In genomic region chr1:152738793-152739192, GRCm38 (mm10) we compare ENCODE assay signal across 40 mouse cellular contexts. TPM values are rescaled to one million over a fixed set of nuclear protein-coding genes. Genes with fewer than 3 reads are reported as not detected.
DNase-seq lines count a peak whose midpoint lies in the region; ATAC-seq and TF ChIP-seq lines count a peak whose summit lies in the region.
"Had no signal": no experiment of that assay in that cellular context is flagged by ENCODE, and none has a peak within 500 bp of the region (broad histone marks: within the 10 kb centered on the region; RNA-seq: fewer than 3 reads in every experiment).

No protein-coding gene starts in this region.

- TF ChIP-seq CTCF in layer of hippocampus, adult 2 months (conservative IDR thresholded peaks at IDR 0.05), result no peak

- peaks cover 22% of the 10 kb centered on the region for H3K4me1 ChIP-seq in heart, embryonic 10.5 days
- peaks cover 15% of the 10 kb centered on the region for H3K4me1 ChIP-seq in heart, embryonic 15.5 days (replicated peaks)
- H3K4me1 ChIP-seq: liver, embryonic 15.5 days; midbrain, embryonic 10.5 days; midbrain, embryonic 15.5 days had no signal

- no peak overlapping the region for H3K9ac ChIP-seq in heart, embryonic 15.5 days
- H3K9ac ChIP-seq: embryonic facial prominence, embryonic 12.5 days; limb, embryonic 12.5 days; liver, embryonic 15.5 days; lung, embryonic 14.5 days; midbrain, embryonic 15.5 days had no signal

- no peaks in the 10 kb centered on the region for H3K36me3 ChIP-seq in heart, embryonic 10.5 days
- H3K36me3 ChIP-seq in heart, embryonic 15.5 days, result no peaks in the 10 kb centered on the region
- H3K36me3 ChIP-seq: embryonic facial prominence, embryonic 12.5 days; limb, embryonic 12.5 days; liver, embryonic 15.5 days; midbrain, embryonic 10.5 days; midbrain, embryonic 15.5 days had no signal

- intact Hi-C loops in heart, postnatal 25 days (cut with DNase I), result no loop called here

- peak; percentile 70 to 78 for DNase-seq in heart, adult 18-20 months
- DNase-seq in heart, embryonic 10.5 days (ENCODE audit: low spot score), result peak; percentile 85
- peak; percentile 15 for DNase-seq in heart, postnatal 25 days (ENCODE audit: low spot score)
- DNase-seq in cerebellum, postnatal 25 days, result no peak
- no peak for DNase-seq in kidney, postnatal 14 days
- no peak for DNase-seq in urinary bladder, postnatal 10 days (ENCODE audit: low spot score)
- DNase-seq in layer of hippocampus, adult 2 months (ENCODE audit: low spot score in 2 of 2), result no peak
- DNase-seq: adrenal gland, adult 2 months; adrenal gland, postnatal 36 days; cerebellum, adult 18-20 months; cerebellum, postnatal 10 days; gastrocnemius, adult 2 months; kidney, adult 9 months; kidney, postnatal 10 days; lung, embryonic 14.5 days; lung, postnatal 14 days; right cerebral cortex, postnatal 25 days; spleen, adult 18-20 months; thymus, adult 18-20 months; thymus, postnatal 4 days had no signal

- peak overlapping the region; percentile 70; the same call in 1 of the 2 replicates for H3K27ac ChIP-seq in heart, embryonic 10.5 days
- peak overlapping the region; percentile 72 for H3K27ac ChIP-seq in heart, embryonic 15.5 days
- no peak overlapping the region for H3K27ac ChIP-seq in layer of hippocampus, adult 2 months
- H3K27ac ChIP-seq: embryonic facial prominence, embryonic 12.5 days; gastrocnemius, adult 2 months; limb, embryonic 12.5 days; liver, embryonic 15.5 days; midbrain, embryonic 10.5 days; midbrain, embryonic 15.5 days; stomach, postnatal 0 days had no signal

- H3K4me3 ChIP-seq in heart, embryonic 10.5 days, result no peak overlapping the region
- H3K4me3 ChIP-seq in heart, embryonic 15.5 days, result no peak overlapping the region
- H3K4me3 ChIP-seq in layer of hippocampus, adult 2 months, result no peak overlapping the region
- H3K4me3 ChIP-seq: embryonic facial prominence, embryonic 12.5 days; gastrocnemius, adult 2 months; limb, embryonic 12.5 days; liver, embryonic 15.5 days; midbrain, embryonic 10.5 days; midbrain, embryonic 15.5 days had no signal

- ATAC-seq in heart, embryonic 15.5 days (replicated peaks; ENCODE audit: insufficient number of reproducible peaks, insufficient read depth, low FRiP score, low read depth), result peak; percentile 92
- ATAC-seq: forebrain, embryonic 16.5 days; intestine, postnatal 0 days; midbrain, embryonic 15.5 days had no signal

- no peaks in the 10 kb centered on the region for H3K9me3 ChIP-seq in heart, embryonic 10.5 days
- no peaks in the 10 kb centered on the region for H3K9me3 ChIP-seq in heart, embryonic 15.5 days (replicated peaks)
- H3K9me3 ChIP-seq: embryonic facial prominence, embryonic 12.5 days; liver, embryonic 15.5 days; midbrain, embryonic 10.5 days; midbrain, embryonic 15.5 days had no signal

- H3K4me2 ChIP-seq in heart, embryonic 15.5 days, result no peak overlapping the region
- H3K4me2 ChIP-seq: embryonic facial prominence, embryonic 12.5 days; limb, embryonic 12.5 days; liver, embryonic 15.5 days; lung, embryonic 14.5 days; midbrain, embryonic 15.5 days had no signal

- no peaks in the 10 kb centered on the region for H3K27me3 ChIP-seq in heart, embryonic 10.5 days (ENCODE audit: insufficient read depth, poor library complexity, severe bottlenecking)
- no peaks in the 10 kb centered on the region for H3K27me3 ChIP-seq in heart, embryonic 15.5 days
- H3K27me3 ChIP-seq: embryonic facial prominence, embryonic 12.5 days; limb, embryonic 12.5 days; liver, embryonic 15.5 days; midbrain, embryonic 15.5 days had no signal

- 50% methylated on average over 9 of the region's 9 CpGs for WGBS in heart, embryonic 10.5 days
- 39% methylated on average over 9 of the region's 9 CpGs for WGBS in heart, embryonic 15.5 days

RNA-seq across cellular contexts. Expression of gene Apobec4, which starts 11.6 kb away (rescaled TPM):
- not detected for total RNA-seq in heart, adult 18-20 months (2021)
- polyA plus RNA-seq in heart, embryonic 10.5 days (2016; fragmentation: Nextera tagmentation; extraction: Ambion mirVana), result not detected in 2 replicates
- polyA plus RNA-seq in heart, embryonic 15.5 days (2015; fragmentation: Nextera tagmentation; extraction: Ambion mirVana), result not detected in 2 replicates
- total RNA-seq in heart, postnatal 25 days (2021), result not detected
- total RNA-seq in layer of hippocampus, adult 2 months (2021), result not detected
- total RNA-seq: adrenal gland, adult 2 months; adrenal gland, postnatal 36 days; gastrocnemius, adult 2 months; gastrocnemius, postnatal 4 days; layer of hippocampus, postnatal 10 days; left cerebral cortex, adult 18-20 months; left cerebral cortex, postnatal 14 days; liver, adult 2 months; megakaryocyte progenitor cell, adult 5-6 weeks; neutrophil, adult 5-6 weeks had no signal
- polyA plus RNA-seq: adrenal gland, adult 2 months; brain, embryonic 14.5 days; embryonic facial prominence, embryonic 12.5 days; forebrain, embryonic 11.5 days; hindbrain, embryonic 11.5 days; intestine, postnatal 0 days; limb, embryonic 12.5 days; liver, adult 2 months; liver, embryonic 15.5 days; lung, embryonic 14.5 days; midbrain, embryonic 10.5 days; midbrain, embryonic 15.5 days; neural tube, embryonic 11.5 days; stomach, postnatal 0 days had no signal

RNA-seq across cellular contexts. Expression of gene Rgl1, which starts 27.4 kb away (rescaled TPM):
- total RNA-seq in heart, adult 18-20 months (2021), result 10 to 100 TPM; 23.5 to 25.8 TPM
- 51.2 and 58.3 TPM in 2 replicates for polyA plus RNA-seq in heart, embryonic 10.5 days (2016; fragmentation: Nextera tagmentation; extraction: Ambion mirVana)
- polyA plus RNA-seq in heart, embryonic 15.5 days (2015; fragmentation: Nextera tagmentation; extraction: Ambion mirVana), result 54.7 and 64.6 TPM in 2 replicates
- total RNA-seq in heart, postnatal 25 days (2021), result 10 to 100 TPM; 37.0 to 38.2 TPM
- total RNA-seq in layer of hippocampus, adult 2 months (2021), result 100 to 1,000 TPM; 126 TPM

RNA-seq across cellular contexts. Expression of gene Arpc5, which starts 27.5 kb away (rescaled TPM):
- 10 to 100 TPM; 26.2 to 29.7 TPM for total RNA-seq in heart, adult 18-20 months (2021)
- polyA plus RNA-seq in heart, embryonic 10.5 days (2016; fragmentation: Nextera tagmentation; extraction: Ambion mirVana), result 238 and 256 TPM in 2 replicates
- 189 and 199 TPM in 2 replicates for polyA plus RNA-seq in heart, embryonic 15.5 days (2015; fragmentation: Nextera tagmentation; extraction: Ambion mirVana)
- total RNA-seq in heart, postnatal 25 days (2021), result 10 to 100 TPM; 34.7 to 40.4 TPM
- 100 to 1,000 TPM; 185 to 193 TPM for total RNA-seq in layer of hippocampus, adult 2 months (2021)

Comparison
In these comparisons a context has a peak if more than half of its experiments do, and no peak if none do; other contexts are left out.
1. DNase-seq: peak in heart, adult 18-20 months (2 of 2), heart, embryonic 10.5 days (single experiment) and heart, postnatal 25 days (single experiment); none in cerebellum, postnatal 25 days (0 of 2), kidney, postnatal 14 days (single experiment), urinary bladder, postnatal 10 days (single experiment) and layer of hippocampus, adult 2 months (0 of 2).
2. RNA of gene Arpc5, which starts 27.5 kb away (total RNA-seq): 185 to 193 TPM in layer of hippocampus, adult 2 months; 34.7 to 40.4 TPM in heart, postnatal 25 days and 26.2 to 29.7 TPM in heart, adult 18-20 months; every median in the first group is over 4 times any median in the second.